Mouse (Mus musculus) lung, embryonic 16.5 days (tissue): Measurements from ENCODE around the gene Sec11a. TPM values are rescaled to one million over a fixed set of nuclear protein-coding genes. Genes with fewer than 3 reads are reported as not detected.

Experiments used
- ATAC-seq: fragments of 200-750 bp; cut with Nextera tagmentation; 2 replicates; pipeline ENCODE4 v1.8.0; 2017; ENCODE audit warnings: low read depth, mild to moderate bottlenecking, moderate library complexity
- H3K27ac ChIP-seq: fragments of 300-500 bp; sonication (generic); 2 replicates; pipeline ENCODE4 v1.5.1; 2014; ENCODE audit warnings: mild to moderate bottlenecking, control low read depth, low read length
- H3K27me3 ChIP-seq: fragments of 300-500 bp; sonication (generic); 2 replicates; pipeline ENCODE4 v1.6.1; 2014; ENCODE audit warnings: low read depth, low read length, mixed read lengths; ENCODE audit not compliant: control insufficient read depth, insufficient read depth
- H3K36me3 ChIP-seq: fragments of 300-500 bp; sonication (generic); 2 replicates; pipeline ENCODE4 v1.6.1; 2014; ENCODE audit warnings: low read length; ENCODE audit not compliant: control insufficient read depth, insufficient read depth
- H3K4me1 ChIP-seq: fragments of 300-500 bp; sonication (generic); replicated peaks from 2 replicates; pipeline ENCODE4 v1.6.1; 2014; ENCODE audit warnings: low read length, mixed read lengths; ENCODE audit not compliant: control insufficient read depth, insufficient read depth
- H3K4me2 ChIP-seq: fragments of 300-500 bp; sonication (generic); 2 replicates; pipeline ENCODE4 v1.6.1; 2014; ENCODE audit warnings: low read depth, low read length, control low read depth
- H3K4me3 ChIP-seq: fragments of 300-500 bp; sonication (generic); 2 replicates; pipeline ENCODE4 v1.5.1; 2014; ENCODE audit warnings: mild to moderate bottlenecking, low read length, control low read depth
- H3K9ac ChIP-seq: fragments of 300-500 bp; sonication (generic); 2 replicates; pipeline ENCODE4 v1.6.1; 2014; ENCODE audit warnings: low read length, control low read depth
- H3K9me3 ChIP-seq: fragments of 300-500 bp; sonication (generic); 2 replicates; pipeline ENCODE4 v1.6.1; 2016; ENCODE audit warnings: low read length; ENCODE audit not compliant: control insufficient read depth
- WGBS: fragments of 180-500 bp; shearing (Covaris S2); extraction: QIAGEN DNeasy Blood & Tissue Kit; methylation state at CpG from one replicate; pipeline ENCODE4 v1.1.7; 2014; 5-methylcytosine and 5-hydroxymethylcytosine counted together
- polyA plus RNA-seq: library from polyadenylated mRNA; unstranded; fragments of >200 nt; fragmentation: Nextera tagmentation; extraction: Ambion mirVana; gene quantifications from 2 replicates; pipeline ENCODE4 v1.2.1, GENCODE M21; 2015

Sec11a gene
- polyA plus RNA-seq, 1 experiment from 2014 or later, result 195 TPM

GRCm38 (mm10) chr7:80857181-80857580 is 90.4 kb downstream of the Sec11a start:
- H3K27ac ChIP-seq, result no peak overlapping the region
- ATAC-seq, result no peak
- H3K27me3 ChIP-seq, result no peaks in the 10 kb centered on the region
- no peaks in the 10 kb centered on the region for H3K36me3 ChIP-seq
- peaks cover 7% of the 10 kb centered on the region for H3K4me1 ChIP-seq
- no peak overlapping the region for H3K4me2 ChIP-seq
- no peak overlapping the region for H3K9ac ChIP-seq
- 15% methylated on average over 6 of the region's 6 CpGs for WGBS
- no peak overlapping the region for H3K4me3 ChIP-seq
- H3K9me3 ChIP-seq, result no peaks in the 10 kb centered on the region

- no peak overlapping the region for H3K27ac ChIP-seq
- no peaks in the 10 kb centered on the region for H3K27me3 ChIP-seq
- no peak overlapping the region for H3K4me3 ChIP-seq
- H3K9ac ChIP-seq, result no peak overlapping the region
- H3K36me3 ChIP-seq, result no peaks in the 10 kb centered on the region
- ATAC-seq, result no peak
- H3K4me2 ChIP-seq, result no peak overlapping the region
- H3K9me3 ChIP-seq, result no peaks in the 10 kb centered on the region
- H3K4me1 ChIP-seq, result no peaks in the 10 kb centered on the region
Observed at GRCm38 (mm10) chr7:80855316-80855715, 92.3 kb downstream of the Sec11a start.

Other genes with a start within 250 kb of the Sec11a start
- gene Iqgap1, start 121.8 kb downstream of the Sec11a start, polyA plus RNA-seq, result 136 and 141 TPM in 2 replicates
- gene Zscan2, start 86.9 kb downstream of the Sec11a start, polyA plus RNA-seq, result 1.9 and 2.3 TPM in 2 replicates
- 32.2 and 35.5 TPM in 2 replicates for gene Wdr73, start 46.5 kb downstream of the Sec11a start, polyA plus RNA-seq
- gene Nmb, start 42.7 kb downstream of the Sec11a start, polyA plus RNA-seq, result 9.7 and 9.9 TPM in 2 replicates
- gene Zfp592, start 45.9 kb upstream of the Sec11a start, polyA plus RNA-seq, result 13.5 and 15.3 TPM in 2 replicates
- gene Alpk3, start 109.8 kb upstream of the Sec11a start, polyA plus RNA-seq, result 0.97 TPM in 2 replicates
- gene Slc28a1, start 167.0 kb upstream of the Sec11a start, polyA plus RNA-seq, result 0.06 TPM in 1 of 2 replicates, not detected in the other